Mouse (Mus musculus) mesoderm, embryonic 11.5 days (tissue): ENCODE data around the gene Adar.

Source experiments
- DNase-seq: peaks from one replicate; pipeline ENCODE4 v3.0.0-alpha.2; 2012; ENCODE audit warnings: low read depth, low spot score

Adar gene

DNA sequence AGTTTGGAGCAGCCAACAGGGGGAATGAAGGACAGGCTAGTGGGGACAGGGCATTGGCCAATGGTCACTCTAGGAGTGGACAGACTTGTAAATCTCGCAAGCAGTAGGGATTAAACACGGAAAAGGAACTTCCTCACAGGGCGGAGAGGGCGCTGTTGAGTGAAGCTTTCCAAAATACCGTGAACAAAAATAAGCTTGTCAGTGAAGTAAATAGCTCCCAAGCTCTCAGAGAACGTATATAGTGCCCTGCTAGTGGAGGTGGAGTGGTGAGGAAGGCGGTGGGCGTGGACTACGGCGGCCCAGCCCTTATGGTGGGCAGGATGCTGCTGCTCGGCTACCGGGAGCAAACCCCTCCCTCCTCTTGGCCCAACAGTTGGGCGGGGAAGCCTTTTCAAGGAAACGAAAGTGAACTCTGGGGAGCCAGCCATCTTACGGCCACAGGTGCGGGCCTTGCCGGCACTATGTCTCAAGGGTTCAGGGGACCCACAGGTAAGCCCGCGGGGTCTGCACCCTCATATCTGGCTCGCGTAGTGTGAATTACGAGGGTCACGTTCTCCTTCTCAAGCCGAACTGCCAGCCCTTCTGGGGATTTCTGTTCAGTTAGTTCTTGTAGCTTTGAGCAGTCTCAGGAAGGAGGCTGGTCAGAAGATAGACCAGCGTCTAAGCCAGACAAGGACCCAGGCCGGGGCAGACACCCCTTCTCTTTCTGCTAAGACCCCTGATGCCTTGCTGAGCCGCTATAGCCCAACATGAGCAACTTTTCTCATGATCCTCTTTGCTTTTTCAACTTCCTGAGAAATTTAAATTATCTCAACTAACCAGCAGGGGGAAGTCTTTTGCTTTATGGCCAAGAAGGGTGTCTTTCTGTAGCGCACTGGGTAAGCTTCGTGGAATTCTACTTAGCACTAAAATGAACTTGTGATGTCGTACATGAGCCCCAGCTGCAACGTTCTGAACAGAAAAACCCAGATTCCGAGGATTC, 15.8 kb downstream of the Adar start:
- DNase-seq = peak; percentile 69

GRCm38 (mm10) chr3:89732091-89732490, 17.3 kb downstream of the Adar start:
- DNase-seq = no peak

- no peak for DNase-seq
These were observed 23.7 kb downstream of the Adar start for GRCm38 (mm10) chr3:89738509-89738908.

DNA sequence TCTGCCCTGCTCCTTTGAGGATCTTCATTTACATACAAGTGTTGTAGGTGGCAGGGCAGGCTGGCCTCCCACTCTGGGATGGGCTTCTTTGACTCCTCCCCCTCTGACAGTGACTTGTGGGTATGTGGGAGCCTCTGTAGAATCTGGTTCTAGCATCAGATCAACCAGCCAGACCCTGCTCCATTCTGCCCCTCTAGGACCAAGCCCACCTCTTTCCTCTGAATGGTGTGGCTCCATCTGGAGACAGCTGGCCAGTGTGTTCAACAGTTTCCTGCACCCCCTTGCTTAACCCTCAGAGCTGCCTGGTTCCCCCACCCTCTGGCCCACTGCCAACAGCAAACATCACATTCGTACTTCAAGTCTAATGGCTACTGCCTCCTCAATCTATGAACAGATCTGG, 37.5 kb downstream of the Adar start:
- no peak for DNase-seq

DNA sequence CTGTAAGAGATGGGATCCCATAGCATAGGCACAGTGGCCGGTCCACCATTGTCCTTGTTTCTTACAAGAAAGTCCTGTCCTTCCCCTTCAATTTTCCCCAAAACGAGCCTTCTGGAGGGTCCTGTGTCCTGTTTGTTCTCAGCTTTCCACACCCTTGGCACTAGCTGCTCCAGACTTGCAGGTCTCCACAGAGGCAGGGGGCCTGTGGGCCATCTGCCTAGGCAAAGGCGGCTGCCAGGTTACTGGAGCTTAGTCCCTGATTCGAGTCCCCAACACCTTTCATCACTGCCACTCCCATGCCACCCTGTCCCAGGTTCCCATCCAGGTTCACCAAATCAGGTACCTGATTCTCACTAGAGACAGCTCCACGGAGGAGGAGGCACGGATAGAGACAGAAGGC, 40.5 kb downstream of the Adar start:
- no peak for DNase-seq

DNA sequence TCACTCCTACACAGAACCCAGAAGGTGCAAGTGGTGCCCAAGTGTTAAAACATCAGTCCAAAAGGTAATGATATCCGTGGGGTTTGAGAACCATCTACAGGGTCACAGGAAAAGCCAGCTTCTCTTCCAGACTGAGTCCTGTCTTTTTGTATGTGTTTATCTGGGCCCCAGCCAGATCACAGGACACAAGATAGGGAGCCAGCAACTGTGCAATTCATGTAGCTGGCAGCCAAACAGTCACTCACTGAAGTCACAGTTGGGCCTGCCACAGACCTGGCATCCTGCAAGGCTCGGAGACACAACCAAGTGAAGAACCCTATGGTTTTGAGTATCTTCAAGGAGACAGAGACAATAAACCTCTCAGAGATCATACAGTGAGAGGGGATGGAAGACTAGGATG, 43.0 kb downstream of the Adar start:
- no peak for DNase-seq

GRCm38 (mm10) chr3:89759786-89760185, 45.0 kb downstream of the Adar start:
- no peak for DNase-seq

DNA sequence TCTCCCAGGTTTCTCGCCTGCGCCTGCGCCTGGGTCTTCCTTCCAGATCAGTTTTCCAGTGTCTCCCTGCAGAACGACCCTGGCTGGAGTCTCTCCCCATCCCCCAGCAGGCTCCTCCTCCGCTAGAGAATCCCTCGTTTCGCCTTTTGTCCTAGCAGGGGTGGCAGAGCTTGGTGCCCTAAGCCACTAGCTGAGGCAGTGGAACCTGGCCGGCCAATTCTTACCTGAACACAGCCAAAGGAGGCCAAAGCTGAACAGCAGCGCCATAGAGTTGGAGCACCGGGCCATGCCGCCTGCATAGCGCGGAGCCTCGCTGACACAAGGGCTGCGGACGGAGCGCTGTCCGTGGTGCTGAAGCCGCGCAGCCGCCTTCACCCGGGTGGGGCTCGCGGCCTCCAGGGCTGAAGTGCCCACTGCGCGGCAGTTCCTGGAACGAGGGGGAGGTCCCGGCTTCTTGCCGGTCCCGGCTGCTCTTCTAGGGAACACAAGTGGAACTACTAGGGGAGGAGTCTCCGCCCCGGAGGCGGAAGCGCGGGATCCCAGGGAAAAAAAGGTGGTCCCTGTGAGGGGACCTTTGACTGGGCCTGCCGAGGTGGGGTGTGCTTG, 49.4 kb downstream of the Adar start, which contains the start of gene Chrnb2:
Gene Chrnb2 (minus strand): TSS at position 514 of the 606 bp plus-strand sequence.
- DNase-seq = peak; percentile 90

GRCm38 (mm10) chr3:89769584-89769983, 54.8 kb downstream of the Adar start:
- no peak for DNase-seq

DNA sequence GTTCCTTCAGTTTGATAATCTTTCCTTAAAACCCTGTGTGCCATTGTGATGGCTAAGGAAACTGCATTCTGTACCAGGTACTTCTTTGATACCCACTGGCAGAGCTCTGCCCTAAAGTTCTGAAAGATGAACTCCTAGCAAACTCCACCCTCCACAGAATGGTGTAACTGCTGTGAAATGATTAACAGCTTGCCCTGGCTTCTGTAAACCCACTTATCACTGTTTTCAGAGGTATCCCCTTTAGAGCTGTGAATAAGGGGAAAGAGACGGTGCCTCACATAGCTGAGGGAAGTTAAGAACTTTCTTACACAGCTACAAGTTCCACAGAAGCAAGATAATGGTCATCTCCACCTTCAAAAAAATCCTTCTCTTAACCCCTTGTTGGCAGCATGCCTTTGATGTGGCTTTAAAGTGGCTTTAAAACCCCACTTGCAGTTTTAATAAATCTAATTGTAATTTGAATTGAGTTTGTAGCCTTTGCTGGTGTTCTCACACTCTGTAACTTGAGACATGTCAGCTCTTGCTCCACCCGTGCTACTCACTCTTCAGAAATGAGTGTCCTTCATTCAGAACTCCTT, 55.7 kb downstream of the Adar start:
- DNase-seq = no peak

- peak; percentile 94 for DNase-seq
These were observed 57.8 kb downstream of the Adar start for GRCm38 (mm10) chr3:89772588-89772967.

GRCm38 (mm10) chr3:89772968-89773709, 58.3 kb downstream of the Adar start, which contains the start of gene Ube2q1:
Ube2q1 (plus strand) TSS chr3:89773616.
- peak; percentile 94 for DNase-seq

DNA sequence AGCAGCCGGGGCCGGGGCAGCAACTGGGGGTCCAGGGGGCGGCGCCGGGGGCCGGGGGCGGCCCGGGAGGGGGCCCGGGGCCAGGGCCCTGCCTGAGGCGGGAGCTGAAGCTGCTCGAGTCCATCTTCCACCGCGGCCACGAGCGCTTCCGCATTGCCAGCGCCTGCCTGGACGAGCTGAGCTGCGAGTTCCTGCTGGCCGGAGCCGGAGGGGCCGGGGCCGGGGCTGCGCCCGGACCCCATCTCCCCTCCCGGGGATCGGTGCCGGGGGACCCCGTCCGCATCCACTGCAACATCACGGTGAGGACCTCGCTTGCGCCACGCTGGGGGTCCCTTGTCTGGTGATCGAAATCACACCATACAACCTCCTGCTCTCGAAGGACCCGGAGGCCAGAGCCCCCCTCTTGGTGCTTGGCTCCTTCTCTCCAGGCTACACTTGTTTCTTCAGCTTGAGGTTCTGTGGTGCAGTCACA, 59.0 kb downstream of the Adar start:
- DNase-seq = no peak

- no peak for DNase-seq
These were observed 59.6 kb downstream of the Adar start for GRCm38 (mm10) chr3:89774236-89774960.

GRCm38 (mm10) chr3:89776001-89776400, 61.2 kb downstream of the Adar start:
- DNase-seq = no peak

DNA sequence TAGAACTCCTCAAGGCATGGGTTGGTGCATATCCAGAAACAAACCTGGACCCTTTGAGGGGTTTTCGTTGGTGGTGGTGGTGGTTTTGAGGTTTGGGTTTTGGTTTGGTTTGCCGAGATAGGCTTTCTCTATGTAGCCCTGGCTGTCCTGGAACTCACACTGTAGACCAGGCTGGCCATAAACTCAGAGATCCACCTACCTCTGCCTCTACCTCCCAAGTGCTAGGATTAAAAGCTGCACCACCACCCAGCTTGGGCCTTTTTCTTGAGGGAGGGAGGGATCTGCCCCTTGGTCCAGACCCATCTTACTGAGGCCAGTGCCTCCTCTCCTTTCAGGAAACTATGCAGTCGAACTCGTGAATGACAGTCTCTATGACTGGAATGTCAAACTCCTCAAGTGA, 65.3 kb downstream of the Adar start:
- no peak for DNase-seq

GRCm38 (mm10) chr3:89781640-89782039, 66.8 kb downstream of the Adar start:
- no peak for DNase-seq

DNA sequence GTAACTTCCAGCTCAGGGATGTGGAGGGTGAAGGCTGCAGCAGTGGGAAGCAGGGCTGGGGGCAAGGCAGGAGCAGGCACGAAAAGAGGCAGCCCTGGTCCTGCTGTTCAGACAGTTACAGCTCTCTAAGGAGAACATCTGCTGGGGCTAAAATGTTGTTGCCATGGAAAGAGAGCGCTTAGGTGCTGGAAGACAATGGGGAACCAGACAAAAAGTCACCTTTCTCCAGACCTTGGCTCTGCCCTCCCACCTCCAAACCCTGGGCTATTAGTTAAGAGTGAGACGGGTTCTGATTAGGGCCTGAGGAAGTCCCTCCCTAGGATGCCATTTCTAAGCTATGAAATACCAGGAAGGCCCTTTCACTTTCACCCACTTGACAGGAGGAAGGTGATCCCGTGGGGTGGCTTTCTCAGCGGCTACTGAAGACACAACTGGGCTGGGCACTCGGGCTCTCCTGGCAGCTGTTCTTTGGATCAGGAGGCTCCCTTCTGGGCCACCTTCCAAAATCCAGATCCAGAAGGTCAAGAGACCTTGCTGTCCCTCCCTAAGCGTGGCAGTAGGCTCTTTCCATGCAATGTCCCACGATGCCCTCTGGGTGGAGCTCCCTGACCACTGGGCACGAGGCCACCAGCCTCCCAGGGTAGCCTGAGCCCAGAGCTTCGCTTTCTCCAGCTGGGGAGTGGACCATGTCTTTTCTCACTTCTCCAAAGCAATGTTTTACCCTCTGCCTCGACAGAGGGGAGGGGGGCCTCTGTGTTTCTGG, 70.3 kb downstream of the Adar start:
- DNase-seq = peak; percentile 54

DNA sequence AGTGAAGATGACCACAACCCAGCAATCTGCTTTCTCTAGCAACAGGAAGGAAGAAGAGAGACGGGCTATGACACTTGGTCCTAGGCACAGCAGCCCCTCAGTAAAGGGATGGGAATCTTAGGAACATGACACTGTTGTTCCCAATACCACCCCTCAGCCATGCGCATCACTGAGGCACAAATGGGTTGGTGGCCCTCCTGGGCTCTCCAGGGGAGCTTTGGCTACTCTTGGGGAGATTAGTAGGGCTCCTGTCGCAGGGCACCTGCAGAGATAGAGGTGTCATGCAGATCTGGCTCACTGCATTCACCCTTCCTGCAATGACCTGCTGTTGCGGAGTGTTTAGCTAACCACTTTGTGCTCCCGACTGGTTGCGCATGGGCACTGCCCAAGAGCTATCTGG, 71.5 kb downstream of the Adar start:
- no peak for DNase-seq

DNA sequence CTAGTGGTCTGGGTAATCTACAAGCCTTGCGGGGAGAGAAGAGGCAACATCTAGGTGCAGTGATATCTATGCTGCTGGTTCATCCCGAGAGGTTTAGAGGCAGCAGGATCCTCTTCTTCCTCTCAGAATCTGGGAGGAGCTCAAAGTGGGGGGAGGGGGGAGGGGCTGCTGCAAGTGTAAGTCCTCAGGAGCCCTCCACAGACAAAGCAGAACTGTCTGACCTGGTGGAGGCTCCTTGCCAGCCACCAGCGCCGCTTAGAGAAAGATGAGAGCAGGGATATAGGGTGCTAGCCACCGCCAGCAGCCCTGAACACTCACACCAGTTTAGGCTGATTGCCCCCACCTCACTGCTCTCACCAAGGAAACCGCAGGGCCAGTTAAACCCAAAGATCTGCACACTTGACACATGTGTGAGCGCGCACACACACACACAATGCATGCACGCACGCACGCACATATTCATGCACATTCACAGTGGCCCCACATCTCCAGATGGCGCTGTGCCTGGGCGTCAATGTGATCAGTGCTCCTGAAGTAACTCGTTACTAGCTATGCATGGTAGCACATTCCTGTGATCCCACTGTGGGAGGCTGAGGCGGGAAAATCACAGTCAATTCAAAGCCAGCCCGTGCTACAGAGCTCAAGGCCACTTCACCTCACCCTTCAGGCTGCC, 74.0 kb downstream of the Adar start:
- no peak for DNase-seq
